Mouse (Mus musculus) skeletal muscle tissue, postnatal 0 days (tissue): ENCODE measurements around the gene Ecm1. TPM values are rescaled to one million over a fixed set of nuclear protein-coding genes. Genes with fewer than 3 reads are reported as not detected.

Source experiments
- microRNA-seq, 2 experiments: library from miRNA; unstranded; fragments of <30 nt; microRNA quantifications; one replicate each; pipeline ENCODE4; 2016
- polyA plus RNA-seq: library from polyadenylated mRNA; unstranded; fragments of >200 nt; fragmentation: Nextera tagmentation; extraction: Ambion mirVana; gene quantifications from 2 replicates; pipeline ENCODE4 v1.2.1, GENCODE M21; 2015

The Ecm1 gene
- polyA plus RNA-seq, result 20.5 and 31.0 TPM in 2 replicates

DNA sequence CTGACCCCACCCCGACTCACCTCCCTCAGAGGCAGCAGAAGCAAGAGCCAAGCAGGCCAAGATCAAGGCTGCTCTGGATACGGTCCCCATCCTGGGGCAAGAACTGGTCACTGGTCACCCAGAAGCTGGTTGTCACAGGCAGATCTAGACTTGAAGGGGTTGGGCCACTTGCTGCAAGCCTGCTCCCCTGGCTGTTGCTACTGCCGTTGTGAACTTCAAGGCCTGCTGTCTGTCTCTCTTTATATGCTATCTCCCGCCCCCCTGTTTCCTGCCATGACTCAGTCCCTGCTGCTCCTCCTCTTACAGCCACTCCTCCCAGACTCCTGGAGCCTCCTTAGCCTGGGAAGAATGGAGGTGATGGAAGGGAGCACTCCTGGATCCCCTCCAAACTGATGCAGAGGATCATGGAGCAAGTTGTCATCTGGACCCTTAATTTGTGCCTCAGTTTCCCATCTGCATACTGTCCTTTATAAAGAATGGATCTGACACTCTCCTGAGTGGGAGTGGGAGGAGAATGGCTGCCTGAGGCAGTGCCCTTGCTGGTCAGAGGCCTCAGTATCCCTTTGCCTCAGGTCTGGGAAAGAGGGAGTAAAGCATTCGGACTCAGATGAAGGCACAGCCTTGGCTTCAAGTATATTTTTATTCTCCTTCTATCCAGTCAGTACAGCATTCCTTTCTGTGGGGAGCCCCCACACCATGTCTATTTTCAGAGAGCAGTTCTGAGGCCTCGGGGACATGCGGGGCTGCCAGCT lies at the start of gene Ecm1:
TSS of gene Ecm1 (minus strand) at position 217 of the 752 bp plus-strand sequence.

DNA sequence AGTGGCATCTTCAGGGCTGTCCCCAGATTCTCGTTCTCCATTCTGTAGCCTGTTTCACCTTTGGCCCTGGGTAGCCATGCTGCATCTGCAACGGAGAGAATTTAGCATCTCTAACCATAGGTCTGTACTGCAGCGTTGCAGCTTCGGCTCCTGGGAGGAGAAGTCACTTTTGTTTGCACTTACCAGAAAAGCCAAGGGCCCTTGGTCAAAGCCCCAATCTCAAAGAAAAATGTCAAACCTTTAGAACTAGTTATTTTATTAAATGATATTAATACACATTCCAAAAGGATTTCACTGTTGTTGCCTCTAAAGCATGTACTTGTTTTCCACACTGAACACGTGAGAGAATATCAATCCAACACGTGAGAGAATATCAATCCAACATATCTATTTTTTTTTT lies 20.7 kb upstream of the Ecm1 start, which contains the start of gene Tars2:
TSS of gene Tars2 (minus strand) at position 101 of the 400 bp plus-strand sequence.

DNA sequence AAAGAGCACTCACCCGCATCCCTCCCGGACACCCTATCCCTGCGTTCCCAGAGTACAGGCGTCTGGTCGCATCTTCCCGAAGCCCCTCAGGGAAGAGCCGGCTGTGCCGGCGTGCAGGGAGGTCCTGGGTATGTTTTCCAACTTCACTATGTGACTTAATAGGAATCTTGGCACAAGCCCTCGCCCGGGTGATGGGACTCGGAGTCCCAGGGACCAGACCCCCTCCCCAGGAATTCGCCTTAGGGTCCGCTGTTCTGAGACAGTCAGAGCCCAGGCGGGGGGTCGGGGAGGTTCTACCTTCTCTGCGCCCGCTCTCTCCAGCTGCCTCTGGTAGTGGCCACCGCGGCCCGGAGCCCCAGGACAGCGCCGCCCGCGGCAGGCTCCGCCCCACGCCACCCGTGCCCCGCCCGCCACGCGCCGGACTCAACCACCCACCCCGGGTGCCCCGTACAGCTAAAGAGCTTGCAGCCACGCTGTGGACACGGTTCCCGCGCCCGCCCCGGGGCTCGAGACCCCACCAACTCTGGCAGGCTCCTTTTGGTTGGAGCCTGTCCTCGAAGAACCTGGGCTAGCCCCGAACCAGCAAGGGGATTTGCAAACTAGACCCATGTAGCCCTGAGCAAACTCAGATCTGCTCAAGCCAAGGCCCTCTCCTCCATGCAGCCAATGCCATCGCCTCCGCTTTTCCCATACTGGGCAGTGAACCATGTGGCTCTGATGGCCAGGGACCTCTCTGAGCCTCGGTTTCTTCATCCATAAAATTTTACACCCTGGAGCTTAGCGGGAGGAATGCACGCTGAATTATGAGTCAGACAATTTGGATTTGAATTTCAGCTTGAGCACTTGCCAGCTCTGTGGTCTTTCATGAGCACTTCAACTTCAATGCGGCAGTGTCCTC lies 51.6 kb downstream of the Ecm1 start, which contains the start of gene Adamtsl4:
TSS of gene Adamtsl4 (minus strand) at position 394 of the 898 bp plus-strand sequence.

Small RNA genes within 50 kb of the gene (microRNA-seq; reads per million reads assigned to microRNA genes)
- gene Mir7014, result 0 reads per million in 2 experiments

Other genes with a start within 250 kb of the Ecm1 start
- 39.3 and 52.6 TPM in 2 replicates for gene Ctsk, start 240.3 kb downstream of the Ecm1 start, polyA plus RNA-seq
- 17.9 and 18.1 TPM in 2 replicates for gene Ctss, start 212.8 kb downstream of the Ecm1 start, polyA plus RNA-seq
- gene Hormad1, start 179.9 kb downstream of the Ecm1 start, polyA plus RNA-seq, result not detected in 2 replicates
- gene Golph3l, start 150.6 kb downstream of the Ecm1 start, polyA plus RNA-seq, result 14.2 and 15.1 TPM in 2 replicates
- 45.0 and 48.0 TPM in 2 replicates for gene Ensa, start 114.6 kb downstream of the Ecm1 start, polyA plus RNA-seq
- 58.3 and 62.3 TPM in 2 replicates for gene Mcl1, start 80.8 kb downstream of the Ecm1 start, polyA plus RNA-seq
- 10.3 and 11.1 TPM in 2 replicates for gene Adamtsl4, start 51.7 kb downstream of the Ecm1 start, polyA plus RNA-seq
- 18.6 and 20.3 TPM in 2 replicates for gene Tars2, start 20.6 kb upstream of the Ecm1 start, polyA plus RNA-seq
- gene Rprd2, start 79.3 kb upstream of the Ecm1 start, polyA plus RNA-seq, result 13.6 and 15.4 TPM in 2 replicates
- gene Prpf3, start 116.3 kb upstream of the Ecm1 start, polyA plus RNA-seq, result 11.5 and 12.3 TPM in 2 replicates
- gene Mrps21, start 131.9 kb upstream of the Ecm1 start, polyA plus RNA-seq, result 362 and 384 TPM in 2 replicates
- 0.56 and 1.0 TPM in 2 replicates for gene Ciart, start 142.7 kb upstream of the Ecm1 start, polyA plus RNA-seq
- gene BC028528, start 152.4 kb upstream of the Ecm1 start, polyA plus RNA-seq, result 21.8 and 23.9 TPM in 2 replicates
- 22.3 and 33.7 TPM in 2 replicates for gene Aph1a, start 154.4 kb upstream of the Ecm1 start, polyA plus RNA-seq
- 19.2 and 21.7 TPM in 2 replicates for gene Car14, start 165.1 kb upstream of the Ecm1 start, polyA plus RNA-seq
- gene Anp32e, start 189.7 kb upstream of the Ecm1 start, polyA plus RNA-seq, result 83.9 and 101 TPM in 2 replicates